Mouse (Mus musculus) CH12.LX (cell line): Measurements from ENCODE around the gene Shroom4.

Source experiments
- BHLHE40 ChIP-seq: IDR thresholded peaks from 2 replicates; pipeline ENCODE4 v1.6.1; 2011; ENCODE audit warnings: mild to moderate bottlenecking, low read depth, low read length, improper control_type of control experiment
- CTCF ChIP-seq, 2 experiments: IDR thresholded peaks in 1 of 2; conservative IDR thresholded peaks in 1 of 2; 2 replicates each; pipeline ENCODE4 v1.5.1; 2011 to 2012; ENCODE audit warnings: low read depth in 2 of 2, low read length in 2 of 2, improper control_type of control experiment in 1 of 2, inconsistent platforms in 1 of 2, mild to moderate bottlenecking in 1 of 2, moderate library complexity in 1 of 2
- ELF1 ChIP-seq: IDR thresholded peaks from 2 replicates; pipeline ENCODE4 v1.6.1; 2014; ENCODE audit warnings: low read depth, mild to moderate bottlenecking, inconsistent platforms, low read length, improper control_type of control experiment
- EP300 ChIP-seq: IDR thresholded peaks from 2 replicates; pipeline ENCODE4 v1.6.1; 2011; ENCODE audit warnings: low read length, improper control_type of control experiment
- MAX ChIP-seq: IDR thresholded peaks from 2 replicates; pipeline ENCODE4 v1.6.1; 2011; ENCODE audit warnings: low read length, improper control_type of control experiment
- MEF2A ChIP-seq: IDR thresholded peaks from 2 replicates; pipeline ENCODE4 v1.6.1; 2014; ENCODE audit warnings: low read depth, mild to moderate bottlenecking, inconsistent platforms, low read length, improper control_type of control experiment, borderline replicate concordance
- NELFE ChIP-seq: IDR thresholded peaks from 2 replicates; pipeline ENCODE4 v1.6.1; 2011; ENCODE audit warnings: low read depth, low read length, improper control_type of control experiment
- POLR2A ChIP-seq: IDR thresholded peaks from 2 replicates; pipeline ENCODE4 v1.6.1; 2011; ENCODE audit warnings: low read depth, mild to moderate bottlenecking, improper control_type of control experiment, low read length
- UBTF ChIP-seq: IDR thresholded peaks from 2 replicates; pipeline ENCODE4 v1.6.1; 2012; ENCODE audit warnings: low read depth, mild to moderate bottlenecking, inconsistent platforms, low read length, improper control_type of control experiment, moderate library complexity
- ZC3H11A ChIP-seq: IDR thresholded peaks from 2 replicates; pipeline ENCODE4 v1.6.1; 2012; ENCODE audit warnings: low read depth, mild to moderate bottlenecking, inconsistent platforms, low read length, improper control_type of control experiment

DNA sequence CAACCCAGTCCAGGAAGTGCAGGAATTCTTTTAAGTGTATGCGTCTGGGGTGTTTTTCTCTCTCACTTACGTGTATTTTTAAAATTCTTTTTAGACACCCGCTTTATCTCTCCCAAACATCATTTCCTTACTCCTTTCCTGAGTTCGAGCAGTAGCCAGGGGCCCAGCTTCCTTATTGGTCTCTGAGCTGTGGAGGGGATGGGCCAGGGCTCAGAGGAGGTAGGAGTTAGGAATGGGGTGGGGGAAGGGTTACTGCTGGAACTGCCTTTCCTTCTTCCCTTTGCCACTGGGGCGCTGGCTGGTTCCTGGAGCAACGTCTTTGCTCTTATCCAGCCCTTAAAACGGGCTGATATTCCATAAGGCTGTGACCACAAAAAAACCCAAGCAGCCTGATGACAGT lies 177.3 kb downstream of the Shroom4 start:
- TF ChIP-seq EP300: no peak
- TF ChIP-seq ELF1: no peak
- no peak for TF ChIP-seq ZC3H11A
- no peak for TF ChIP-seq CTCF (conservative IDR thresholded peaks at IDR 0.05 in 1 of 2, IDR thresholded peaks at IDR 0.05 in 1 of 2; ENCODE audit: low read depth in 2 of 2, low read length in 2 of 2)
- TF ChIP-seq NELFE: no peak
- TF ChIP-seq BHLHE40: no peak
- no peak for TF ChIP-seq POLR2A
- no peak for TF ChIP-seq UBTF
- no peak for TF ChIP-seq MAX
- TF ChIP-seq MEF2A: no peak
